Mouse (Mus musculus): ENCODE results near the gene Gtsf1l. TPM values are rescaled to one million over a fixed set of nuclear protein-coding genes. Genes with fewer than 3 reads are reported as not detected.

The Gtsf1l gene
- polyA plus RNA-seq (2012; rRNA removed), result 676 and 742 TPM in 2 replicates

- H3K36me3 ChIP-seq (ENCODE audit: control insufficient read depth, insufficient read depth, low read length), result no peaks in the 10 kb centered on the region
- TF ChIP-seq POLR2A (IDR thresholded peaks at IDR 0.05; ENCODE audit: control insufficient read depth, low read depth, low read length), result peak; percentile 64; the same call in 1 of the 2 replicates
- TF ChIP-seq CTCF (IDR thresholded peaks at IDR 0.05; ENCODE audit: control insufficient read depth, insufficient read depth, insufficient replicate concordance, low read depth, low read length), result no peak
- H3K27ac ChIP-seq (ENCODE audit: control insufficient read depth, insufficient read depth, low read depth, low read length), result peak within 1 kb of the TSS; percentile 51
- peaks cover 5% of the 10 kb centered on the region; the same call in 1 of the 2 replicates for H3K4me1 ChIP-seq (ENCODE audit: control insufficient read depth, insufficient read depth, low read length)
- peak within 1 kb of the TSS; percentile 79 for H3K4me3 ChIP-seq (ENCODE audit: control insufficient read depth, low read depth, low read length)
- H3K27me3 ChIP-seq (ENCODE audit: control insufficient read depth, insufficient read depth, low read length), result no peaks in the 10 kb centered on the region
Observed at GRCm38 (mm10) chr2:163087728-163088127, at the start of gene Gtsf1l. Gtsf1l (minus strand) TSS chr2:163087855.

GRCm38 (mm10) chr2:163136996-163137395 is 49.3 kb upstream of the Gtsf1l start:
- Histone ChIP-seq H3K27ac (ENCODE audit: control insufficient read depth, insufficient read depth, low read depth, low read length) (no peak overlapping the region), H3K27me3 (ENCODE audit: control insufficient read depth, insufficient read depth, low read length) (no peaks in the 10 kb centered on the region), H3K4me1 (ENCODE audit: control insufficient read depth, insufficient read depth, low read length) (no peaks in the 10 kb centered on the region), H3K4me3 (ENCODE audit: control insufficient read depth, low read depth, low read length) (no peak overlapping the region), H3K36me3 (ENCODE audit: control insufficient read depth, insufficient read depth, low read length) (no peaks in the 10 kb centered on the region)
- TF ChIP-seq POLR2A (IDR thresholded peaks at IDR 0.05; ENCODE audit: control insufficient read depth, low read depth, low read length), result no peak
- no peak for TF ChIP-seq CTCF (IDR thresholded peaks at IDR 0.05; ENCODE audit: control insufficient read depth, insufficient read depth, insufficient replicate concordance, low read depth, low read length)

- Histone ChIP-seq H3K27ac (ENCODE audit: control insufficient read depth, insufficient read depth, low read depth, low read length) (no peak overlapping the region), H3K27me3 (ENCODE audit: control insufficient read depth, insufficient read depth, low read length) (no peaks in the 10 kb centered on the region), H3K36me3 (ENCODE audit: control insufficient read depth, insufficient read depth, low read length) (no peaks in the 10 kb centered on the region), H3K4me3 (ENCODE audit: control insufficient read depth, low read depth, low read length) (no peak overlapping the region), H3K4me1 (ENCODE audit: control insufficient read depth, insufficient read depth, low read length) (no peaks in the 10 kb centered on the region)
- TF ChIP-seq CTCF (IDR thresholded peaks at IDR 0.05; ENCODE audit: control insufficient read depth, insufficient read depth, insufficient replicate concordance, low read depth, low read length) (no peak), POLR2A (IDR thresholded peaks at IDR 0.05; ENCODE audit: control insufficient read depth, low read depth, low read length) (no peak)
Observed at GRCm38 (mm10) chr2:163135931-163136330, 48.3 kb upstream of the Gtsf1l start.

GRCm38 (mm10) chr2:163132314-163132713 is 44.7 kb upstream of the Gtsf1l start:
- no peaks in the 10 kb centered on the region for H3K4me1 ChIP-seq (ENCODE audit: control insufficient read depth, insufficient read depth, low read length)
- TF ChIP-seq CTCF (IDR thresholded peaks at IDR 0.05; ENCODE audit: control insufficient read depth, insufficient read depth, insufficient replicate concordance, low read depth, low read length) (no peak), POLR2A (IDR thresholded peaks at IDR 0.05; ENCODE audit: control insufficient read depth, low read depth, low read length) (no peak)
- H3K27ac ChIP-seq (ENCODE audit: control insufficient read depth, insufficient read depth, low read depth, low read length), result no peak overlapping the region

GRCm38 (mm10) chr2:163130837-163131236 is 43.2 kb upstream of the Gtsf1l start:
- Histone ChIP-seq H3K4me3 (ENCODE audit: control insufficient read depth, low read depth, low read length) (no peak overlapping the region), H3K27me3 (ENCODE audit: control insufficient read depth, insufficient read depth, low read length) (no peaks in the 10 kb centered on the region), H3K27ac (ENCODE audit: control insufficient read depth, insufficient read depth, low read depth, low read length) (no peak overlapping the region), H3K36me3 (ENCODE audit: control insufficient read depth, insufficient read depth, low read length) (no peaks in the 10 kb centered on the region), H3K4me1 (ENCODE audit: control insufficient read depth, insufficient read depth, low read length) (no peaks in the 10 kb centered on the region)
- TF ChIP-seq POLR2A (IDR thresholded peaks at IDR 0.05; ENCODE audit: control insufficient read depth, low read depth, low read length) (no peak), CTCF (IDR thresholded peaks at IDR 0.05; ENCODE audit: control insufficient read depth, insufficient read depth, insufficient replicate concordance, low read depth, low read length) (no peak)

More at GRCm38 (mm10) chr2:163132314-163132713, 44.7 kb upstream of the Gtsf1l start:
- Histone ChIP-seq H3K36me3 (ENCODE audit: control insufficient read depth, insufficient read depth, low read length) (no peaks in the 10 kb centered on the region), H3K4me3 (ENCODE audit: control insufficient read depth, low read depth, low read length) (no peak overlapping the region), H3K27me3 (ENCODE audit: control insufficient read depth, insufficient read depth, low read length) (no peaks in the 10 kb centered on the region)

GRCm38 (mm10) chr2:163123496-163123895 is 35.8 kb upstream of the Gtsf1l start:
- TF ChIP-seq POLR2A (IDR thresholded peaks at IDR 0.05; ENCODE audit: control insufficient read depth, low read depth, low read length), result no peak
- no peak for TF ChIP-seq CTCF (IDR thresholded peaks at IDR 0.05; ENCODE audit: control insufficient read depth, insufficient read depth, insufficient replicate concordance, low read depth, low read length)
- H3K4me3 ChIP-seq (ENCODE audit: control insufficient read depth, low read depth, low read length), result no peak overlapping the region
- peaks cover 5% of the 10 kb centered on the region; the same call in 1 of the 2 replicates for H3K4me1 ChIP-seq (ENCODE audit: control insufficient read depth, insufficient read depth, low read length)
- no peaks in the 10 kb centered on the region for H3K27me3 ChIP-seq (ENCODE audit: control insufficient read depth, insufficient read depth, low read length)
- no peaks in the 10 kb centered on the region for H3K36me3 ChIP-seq (ENCODE audit: control insufficient read depth, insufficient read depth, low read length)
- no peak overlapping the region for H3K27ac ChIP-seq (ENCODE audit: control insufficient read depth, insufficient read depth, low read depth, low read length)

GRCm38 (mm10) chr2:163122319-163122718 is 34.7 kb upstream of the Gtsf1l start:
- no peak overlapping the region for H3K27ac ChIP-seq (ENCODE audit: control insufficient read depth, insufficient read depth, low read depth, low read length)

GRCm38 (mm10) chr2:163121353-163121660 is 33.7 kb upstream of the Gtsf1l start:
- H3K27ac ChIP-seq (ENCODE audit: control insufficient read depth, insufficient read depth, low read depth, low read length), result no peak overlapping the region
- no peaks in the 10 kb centered on the region for H3K36me3 ChIP-seq (ENCODE audit: control insufficient read depth, insufficient read depth, low read length)
- H3K27me3 ChIP-seq (ENCODE audit: control insufficient read depth, insufficient read depth, low read length), result no peaks in the 10 kb centered on the region
- H3K4me1 ChIP-seq (ENCODE audit: control insufficient read depth, insufficient read depth, low read length), result peaks cover 5% of the 10 kb centered on the region; the same call in 1 of the 2 replicates
- no peak overlapping the region for H3K4me3 ChIP-seq (ENCODE audit: control insufficient read depth, low read depth, low read length)
- TF ChIP-seq POLR2A (IDR thresholded peaks at IDR 0.05; ENCODE audit: control insufficient read depth, low read depth, low read length) (no peak), CTCF (IDR thresholded peaks at IDR 0.05; ENCODE audit: control insufficient read depth, insufficient read depth, insufficient replicate concordance, low read depth, low read length) (no peak)

More at GRCm38 (mm10) chr2:163122319-163122718, 34.7 kb upstream of the Gtsf1l start:
- no peaks in the 10 kb centered on the region for H3K36me3 ChIP-seq (ENCODE audit: control insufficient read depth, insufficient read depth, low read length)
- H3K27me3 ChIP-seq (ENCODE audit: control insufficient read depth, insufficient read depth, low read length), result no peaks in the 10 kb centered on the region
- H3K4me1 ChIP-seq (ENCODE audit: control insufficient read depth, insufficient read depth, low read length), result peaks cover 5% of the 10 kb centered on the region; the same call in 1 of the 2 replicates
- no peak overlapping the region for H3K4me3 ChIP-seq (ENCODE audit: control insufficient read depth, low read depth, low read length)
- TF ChIP-seq POLR2A (IDR thresholded peaks at IDR 0.05; ENCODE audit: control insufficient read depth, low read depth, low read length) (no peak), CTCF (IDR thresholded peaks at IDR 0.05; ENCODE audit: control insufficient read depth, insufficient read depth, insufficient replicate concordance, low read depth, low read length) (no peak)

Measured in testis, adult 2 months (tissue).